ENCODE assay signal across 8 mouse cellular contexts in the genomic region with DNA sequence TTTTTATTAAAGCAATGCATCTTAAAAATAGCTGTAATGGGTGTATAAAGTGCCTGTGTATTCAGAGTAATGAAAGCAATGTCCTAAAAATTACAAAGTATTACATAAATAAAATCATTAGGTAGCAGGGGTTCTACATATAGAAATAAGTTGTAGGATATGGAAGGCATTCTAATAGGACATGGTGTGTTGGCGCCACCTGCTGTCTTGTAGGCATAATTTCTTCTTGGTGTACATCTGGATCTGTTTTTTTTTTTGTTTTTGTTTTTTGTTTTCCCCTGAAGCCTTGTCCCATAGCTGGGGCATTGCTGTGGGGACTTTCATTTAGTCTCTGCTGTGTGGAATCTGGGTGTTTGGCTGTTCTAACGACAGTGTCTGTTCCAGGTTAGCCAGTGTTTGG. TPM values are rescaled to one million over a fixed set of nuclear protein-coding genes. Genes with fewer than 3 reads are reported as not detected.
DNase-seq lines count a peak whose midpoint lies in the region; ATAC-seq and TF ChIP-seq lines count a peak whose summit lies in the region.

No protein-coding gene starts in this region.

- H3K36me3 ChIP-seq in intestine, postnatal 0 days (ENCODE audit: control insufficient read depth, insufficient read depth), result no peaks in the 10 kb centered on the region
- no peaks in the 10 kb centered on the region for H3K36me3 ChIP-seq in intestine, embryonic 16.5 days (ENCODE audit: control insufficient read depth, insufficient read depth, low read length)
- H3K36me3 ChIP-seq in ES-Bruce4 (ENCODE audit: control insufficient read depth, insufficient read depth, low read length, poor library complexity, severe bottlenecking), result no peaks in the 10 kb centered on the region
- no peaks in the 10 kb centered on the region for H3K36me3 ChIP-seq in hindbrain, postnatal 0 days (ENCODE audit: insufficient read depth, low read length)
- H3K36me3 ChIP-seq in megakaryocyte, embryonic 14.5 days (replicated peaks; ENCODE audit: low read length), result no peaks in the 10 kb centered on the region

- H3K4me2 ChIP-seq in intestine, postnatal 0 days (replicated peaks; ENCODE audit: low read depth), result no peak overlapping the region
- no peak overlapping the region for H3K4me2 ChIP-seq in intestine, embryonic 16.5 days (ENCODE audit: low read depth, low read length)
- H3K4me2 ChIP-seq in hindbrain, postnatal 0 days (ENCODE audit: low read depth, low read length), result no peak overlapping the region

- TF ChIP-seq POLR2A in ES-Bruce4 (IDR thresholded peaks at IDR 0.05; ENCODE audit: insufficient read depth, low read length), result no peak

- no peak for TF ChIP-seq EP300 in ES-Bruce4 (IDR thresholded peaks at IDR 0.05; ENCODE audit: insufficient read depth, low read depth, low read length)

- peak; percentile 62 for DNase-seq in A20 (ENCODE audit: low read depth, low spot score)
- peak; percentile 65 for DNase-seq in c-Kit-positive CD71-positive TER-119-positive erythroid progenitor cells, embryonic 14.5 days (ENCODE audit: low spot score)
- DNase-seq in hindbrain, postnatal 0 days (ENCODE audit: low spot score), result peak; percentile 78
- no peak for DNase-seq in ovary, postnatal 10 days (ENCODE audit: low spot score)

- no peaks in the 10 kb centered on the region for H3K27me3 ChIP-seq in intestine, postnatal 0 days (replicated peaks; ENCODE audit: control insufficient read depth, insufficient read depth, low read length)
- no peaks in the 10 kb centered on the region for H3K27me3 ChIP-seq in intestine, embryonic 16.5 days (replicated peaks; ENCODE audit: control insufficient read depth, insufficient read depth, low read length)
- no peaks in the 10 kb centered on the region for H3K27me3 ChIP-seq in ES-Bruce4 (ENCODE audit: control insufficient read depth, insufficient read depth, low read length, poor library complexity, severe bottlenecking)
- no peaks in the 10 kb centered on the region for H3K27me3 ChIP-seq in hindbrain, postnatal 0 days (ENCODE audit: insufficient read depth, low read length)
- H3K27me3 ChIP-seq in megakaryocyte, embryonic 14.5 days (replicated peaks), result peaks cover 7% of the 10 kb centered on the region

- 5% methylated on average over 2 of the region's 2 CpGs for WGBS in intestine, postnatal 0 days
- WGBS in intestine, embryonic 16.5 days, result 4% methylated on average over 2 of the region's 2 CpGs
- WGBS in hindbrain, postnatal 0 days, result 17% methylated on average over 2 of the region's 2 CpGs

- H3K4me1 ChIP-seq in intestine, postnatal 0 days (replicated peaks; ENCODE audit: control insufficient read depth, insufficient read depth, low read length), result no peaks in the 10 kb centered on the region
- H3K4me1 ChIP-seq in intestine, embryonic 16.5 days (ENCODE audit: control insufficient read depth, insufficient read depth, low read length), result no peaks in the 10 kb centered on the region
- H3K4me1 ChIP-seq in ES-Bruce4 (ENCODE audit: control insufficient read depth, insufficient read depth, low read length), result peaks cover 3% of the 10 kb centered on the region
- no peaks in the 10 kb centered on the region for H3K4me1 ChIP-seq in hindbrain, postnatal 0 days (ENCODE audit: insufficient read depth, low read length)
- H3K4me1 ChIP-seq in megakaryocyte, embryonic 14.5 days, result peaks cover 20% of the 10 kb centered on the region

- H3K4me3 ChIP-seq in intestine, postnatal 0 days (ENCODE audit: low read depth, low read length), result no peak overlapping the region
- H3K4me3 ChIP-seq in intestine, embryonic 16.5 days (ENCODE audit: low read length), result no peak overlapping the region
- no peak overlapping the region for H3K4me3 ChIP-seq in ES-Bruce4 (ENCODE audit: low read depth, low read length)
- no peak overlapping the region for H3K4me3 ChIP-seq in hindbrain, postnatal 0 days (ENCODE audit: low read length)
- peak overlapping the region; percentile 42 for H3K4me3 ChIP-seq in megakaryocyte, embryonic 14.5 days (replicated peaks)

- peak; percentile 91 for TF ChIP-seq CTCF in intestine, postnatal 0 days (IDR thresholded peaks at IDR 0.05; ENCODE audit: low read depth)
- TF ChIP-seq CTCF in ES-Bruce4 (IDR thresholded peaks at IDR 0.05; ENCODE audit: low read depth, low read length), result peak; percentile 1
- TF ChIP-seq CTCF in hindbrain, postnatal 0 days (IDR thresholded peaks at IDR 0.05; ENCODE audit: low read depth), result peak; percentile 84

- no peak for ATAC-seq in intestine, postnatal 0 days
- no peak for ATAC-seq in intestine, embryonic 16.5 days
- no peak for ATAC-seq in hindbrain, postnatal 0 days

- H3K9ac ChIP-seq in intestine, postnatal 0 days (ENCODE audit: low read depth, low read length), result no peak overlapping the region
- H3K9ac ChIP-seq in intestine, embryonic 16.5 days (ENCODE audit: low read depth, low read length), result no peak overlapping the region
- H3K9ac ChIP-seq in ES-Bruce4 (ENCODE audit: low read depth, poor library complexity, severe bottlenecking), result no peak overlapping the region
- no peak overlapping the region for H3K9ac ChIP-seq in hindbrain, postnatal 0 days (replicated peaks; ENCODE audit: low read length)

- no peaks in the 10 kb centered on the region for H3K9me3 ChIP-seq in intestine, postnatal 0 days (ENCODE audit: control insufficient read depth)
- no peaks in the 10 kb centered on the region for H3K9me3 ChIP-seq in intestine, embryonic 16.5 days (ENCODE audit: control insufficient read depth, low read length)
- H3K9me3 ChIP-seq in ES-Bruce4 (replicated peaks; ENCODE audit: control insufficient read depth, insufficient read depth, low read length, poor library complexity, severe bottlenecking), result no peaks in the 10 kb centered on the region
- H3K9me3 ChIP-seq in hindbrain, postnatal 0 days (ENCODE audit: low read length), result no peaks in the 10 kb centered on the region
- H3K9me3 ChIP-seq in megakaryocyte, embryonic 14.5 days, result no peaks in the 10 kb centered on the region

- H3K27ac ChIP-seq in intestine, postnatal 0 days (ENCODE audit: low read depth, low read length), result no peak overlapping the region
- H3K27ac ChIP-seq in intestine, embryonic 16.5 days (ENCODE audit: low read length), result no peak overlapping the region
- no peak overlapping the region for H3K27ac ChIP-seq in ES-Bruce4 (ENCODE audit: insufficient read depth, low read length)
- H3K27ac ChIP-seq in hindbrain, postnatal 0 days, result no peak overlapping the region

RNA-seq across cellular contexts. Expression of a gene that starts 58.6 kb away (rescaled TPM):
- 265 and 272 TPM in 2 replicates for polyA plus RNA-seq in intestine, postnatal 0 days (2015; fragmentation: Nextera tagmentation; extraction: Ambion mirVana)
- polyA plus RNA-seq in intestine, embryonic 16.5 days (2015; fragmentation: Nextera tagmentation; extraction: Ambion mirVana), result 396 and 424 TPM in 2 replicates
- 258 and 261 TPM in 2 replicates for polyA plus RNA-seq in ES-Bruce4 (2011; ENCODE audit: insufficient read depth, insufficient read length, low read depth, missing spikeins)
- total RNA-seq in hindbrain, postnatal 0 days (2014; rRNA removed), result 525 and 569 TPM in 2 replicates
- polyA plus RNA-seq in hindbrain, postnatal 0 days (2015; fragmentation: Nextera tagmentation; extraction: Ambion mirVana), result 544 and 588 TPM in 2 replicates
- 1,170 and 2,561 TPM in 2 replicates for polyA plus RNA-seq in megakaryocyte, embryonic 14.5 days (2012; ENCODE audit: insufficient read depth, low replicate concordance)

Comparison
In these comparisons a context has a peak if more than half of its experiments do, and no peak if none do; other contexts are left out.
1. CTCF ChIP-seq: peak in every context shown above with its lines; median percentile 91 in intestine, postnatal 0 days; 84 in hindbrain, postnatal 0 days; 1 in ES-Bruce4.